Mouse (Mus musculus) neural tube, embryonic 12.5 days (tissue): ENCODE data around the gene Il17ra. TPM values are rescaled to one million over a fixed set of nuclear protein-coding genes. Genes with fewer than 3 reads are reported as not detected.

Experiments used
- ATAC-seq: fragments of 200-750 bp; cut with Nextera tagmentation; 2 replicates; pipeline ENCODE4 v1.8.0; 2017; ENCODE audit warnings: low read depth, mild to moderate bottlenecking, moderate TSS enrichment, moderate library complexity; ENCODE audit not compliant: low FRiP score
- H3K27ac ChIP-seq: fragments of 300-500 bp; sonication (generic); 2 replicates; pipeline ENCODE4 v1.5.1; 2016
- H3K27me3 ChIP-seq: fragments of 300-500 bp; sonication (generic); replicated peaks from 2 replicates; pipeline ENCODE4 v1.6.1; 2016; ENCODE audit warnings: mild to moderate bottlenecking
- H3K36me3 ChIP-seq: fragments of 300-500 bp; sonication (generic); 2 replicates; pipeline ENCODE4 v1.6.1; 2016; ENCODE audit warnings: mild to moderate bottlenecking
- H3K4me1 ChIP-seq: fragments of 300-500 bp; sonication (generic); 2 replicates; pipeline ENCODE4 v1.6.1; 2016
- H3K4me2 ChIP-seq: fragments of 300-500 bp; sonication (generic); replicated peaks from 2 replicates; pipeline ENCODE4 v1.6.1; 2016; ENCODE audit warnings: mild to moderate bottlenecking
- H3K4me3 ChIP-seq: fragments of 300-500 bp; sonication (generic); 2 replicates; pipeline ENCODE4 v1.5.1; 2016
- H3K9ac ChIP-seq: fragments of 300-500 bp; sonication (generic); 2 replicates; pipeline ENCODE4 v1.6.1; 2016; ENCODE audit warnings: mild to moderate bottlenecking
- H3K9me3 ChIP-seq: fragments of 300-500 bp; sonication (generic); 2 replicates; pipeline ENCODE4 v1.6.1; 2016; ENCODE audit warnings: mild to moderate bottlenecking
- WGBS: fragments of 180-500 bp; shearing (Covaris S2); methylation state at CpG from one replicate; pipeline ENCODE4 v1.1.7; 2016; 5-methylcytosine and 5-hydroxymethylcytosine counted together
- polyA plus RNA-seq: library from polyadenylated mRNA; unstranded; fragments of >200 nt; fragmentation: Nextera tagmentation; extraction: Ambion mirVana; gene quantifications from 2 replicates; pipeline ENCODE4 v1.2.1, GENCODE M21; 2016

The Il17ra gene
- polyA plus RNA-seq, 1 experiment from 2014 or later: 12.8 TPM

GRCm38 (mm10) chr6:120475288-120475687, 12.2 kb downstream of the Il17ra start:
- peaks cover 37% of the 10 kb centered on the region for H3K4me1 ChIP-seq
- no peak overlapping the region for H3K27ac ChIP-seq
- H3K27me3 ChIP-seq: no peaks in the 10 kb centered on the region
- peaks cover 13% of the 10 kb centered on the region for H3K36me3 ChIP-seq
- WGBS: 83% methylated on average over 8 of the region's 8 CpGs
- no peak overlapping the region for H3K4me3 ChIP-seq
- H3K9ac ChIP-seq: no peak overlapping the region
- H3K4me2 ChIP-seq: no peak overlapping the region
- no peak for ATAC-seq
- H3K9me3 ChIP-seq: no peaks in the 10 kb centered on the region

- Histone ChIP-seq H3K36me3 (peaks cover 30% of the 10 kb centered on the region), H3K27me3 (no peaks in the 10 kb centered on the region), H3K9me3 (no peaks in the 10 kb centered on the region), H3K4me2 (no peak overlapping the region), H3K9ac (no peak overlapping the region), H3K4me3 (no peak overlapping the region), H3K4me1 (peaks cover 2% of the 10 kb centered on the region; the same call in 1 of the 2 replicates), H3K27ac (no peak overlapping the region)
- no peak for ATAC-seq
- 86% methylated on average over 2 of the region's 2 CpGs for WGBS
Observed at GRCm38 (mm10) chr6:120479302-120479701, 16.3 kb downstream of the Il17ra start.

GRCm38 (mm10) chr6:120480361-120480760, 17.3 kb downstream of the Il17ra start:
- Histone ChIP-seq H3K9me3 (no peaks in the 10 kb centered on the region), H3K9ac (no peak overlapping the region), H3K4me1 (no peaks in the 10 kb centered on the region), H3K4me2 (no peak overlapping the region), H3K4me3 (no peak overlapping the region), H3K36me3 (peaks cover 30% of the 10 kb centered on the region), H3K27ac (no peak overlapping the region), H3K27me3 (no peaks in the 10 kb centered on the region)
- WGBS: 91% methylated on average over 5 of the region's 5 CpGs
- no peak for ATAC-seq

- no peak overlapping the region for H3K9ac ChIP-seq
- ATAC-seq: no peak
- no peak overlapping the region for H3K27ac ChIP-seq
- no peak overlapping the region for H3K4me3 ChIP-seq
- WGBS: 90% methylated on average over 6 of the region's 6 CpGs
- no peak overlapping the region for H3K4me2 ChIP-seq
- no peaks in the 10 kb centered on the region for H3K4me1 ChIP-seq
- no peaks in the 10 kb centered on the region for H3K9me3 ChIP-seq
- H3K27me3 ChIP-seq: no peaks in the 10 kb centered on the region
- peaks cover 30% of the 10 kb centered on the region for H3K36me3 ChIP-seq
Observed at GRCm38 (mm10) chr6:120481538-120481937, 18.5 kb downstream of the Il17ra start.

GRCm38 (mm10) chr6:120482021-120482420, 19.0 kb downstream of the Il17ra start:
- Histone ChIP-seq H3K9me3 (no peaks in the 10 kb centered on the region), H3K4me1 (no peaks in the 10 kb centered on the region), H3K27ac (no peak overlapping the region), H3K4me3 (no peak overlapping the region), H3K9ac (no peak overlapping the region), H3K4me2 (no peak overlapping the region), H3K27me3 (no peaks in the 10 kb centered on the region), H3K36me3 (peaks cover 30% of the 10 kb centered on the region)
- no peak for ATAC-seq
- WGBS: 90% methylated on average over 14 of the region's 14 CpGs

GRCm38 (mm10) chr6:120482756-120483155, 19.7 kb downstream of the Il17ra start:
- H3K27me3 ChIP-seq: no peaks in the 10 kb centered on the region
- H3K4me1 ChIP-seq: no peaks in the 10 kb centered on the region
- H3K27ac ChIP-seq: no peak overlapping the region
- H3K36me3 ChIP-seq: peaks cover 30% of the 10 kb centered on the region
- no peak overlapping the region for H3K9ac ChIP-seq
- no peak overlapping the region for H3K4me2 ChIP-seq
- ATAC-seq: no peak
- 43% methylated on average over 6 of the region's 6 CpGs for WGBS
- H3K9me3 ChIP-seq: no peaks in the 10 kb centered on the region
- H3K4me3 ChIP-seq: no peak overlapping the region

GRCm38 (mm10) chr6:120483211-120483626, 20.2 kb downstream of the Il17ra start:
- peak; percentile 39 for ATAC-seq
- no peaks in the 10 kb centered on the region for H3K4me1 ChIP-seq
- H3K9ac ChIP-seq: no peak overlapping the region
- no peak overlapping the region for H3K4me3 ChIP-seq
- no peak overlapping the region for H3K4me2 ChIP-seq
- H3K27ac ChIP-seq: no peak overlapping the region
- peaks cover 26% of the 10 kb centered on the region for H3K36me3 ChIP-seq
- WGBS: 37% methylated on average over 8 of the region's 8 CpGs
- H3K27me3 ChIP-seq: no peaks in the 10 kb centered on the region
- no peaks in the 10 kb centered on the region for H3K9me3 ChIP-seq

- Histone ChIP-seq H3K36me3 (peaks cover 18% of the 10 kb centered on the region), H3K27me3 (no peaks in the 10 kb centered on the region), H3K9ac (no peak overlapping the region), H3K4me3 (no peak overlapping the region), H3K27ac (no peak overlapping the region), H3K4me1 (peaks cover 6% of the 10 kb centered on the region), H3K4me2 (no peak overlapping the region), H3K9me3 (no peaks in the 10 kb centered on the region)
- ATAC-seq: no peak
- 89% methylated on average over 3 of the region's 3 CpGs for WGBS
Observed at GRCm38 (mm10) chr6:120485038-120485437, 22.0 kb downstream of the Il17ra start.

GRCm38 (mm10) chr6:120486051-120486510, 23.0 kb downstream of the Il17ra start:
- no peak overlapping the region for H3K4me3 ChIP-seq

GRCm38 (mm10) chr6:120488647-120489046, 25.6 kb downstream of the Il17ra start:
- Histone ChIP-seq H3K4me1 (peaks cover 40% of the 10 kb centered on the region), H3K4me3 (no peak overlapping the region), H3K9me3 (no peaks in the 10 kb centered on the region), H3K36me3 (no peaks in the 10 kb centered on the region), H3K4me2 (no peak overlapping the region), H3K27ac (no peak overlapping the region), H3K9ac (no peak overlapping the region), H3K27me3 (peaks cover 16% of the 10 kb centered on the region)
- WGBS: 80% methylated on average over 3 of the region's 3 CpGs
- ATAC-seq: no peak

More at GRCm38 (mm10) chr6:120486051-120486510, 23.0 kb downstream of the Il17ra start:
- Histone ChIP-seq H3K4me1 (peaks cover 15% of the 10 kb centered on the region), H3K9ac (no peak overlapping the region), H3K9me3 (no peaks in the 10 kb centered on the region), H3K27me3 (no peaks in the 10 kb centered on the region), H3K27ac (no peak overlapping the region), H3K36me3 (peaks cover 11% of the 10 kb centered on the region), H3K4me2 (no peak overlapping the region)
- WGBS: 69% methylated on average over 8 of the region's 8 CpGs
- ATAC-seq: no peak

- ATAC-seq: no peak
- Histone ChIP-seq H3K27me3 (peaks cover 16% of the 10 kb centered on the region), H3K27ac (no peak overlapping the region), H3K4me1 (peaks cover 43% of the 10 kb centered on the region), H3K4me2 (peak overlapping the region; percentile 86; the same call in 1 of the 2 replicates), H3K9ac (no peak overlapping the region), H3K4me3 (no peak overlapping the region), H3K9me3 (no peaks in the 10 kb centered on the region), H3K36me3 (no peaks in the 10 kb centered on the region)
- 57% methylated on average over 2 of the region's 2 CpGs for WGBS
Observed at GRCm38 (mm10) chr6:120489461-120489860, 26.4 kb downstream of the Il17ra start.

- ATAC-seq: no peak
- Histone ChIP-seq H3K9ac (no peak overlapping the region), H3K27ac (no peak overlapping the region), H3K9me3 (no peaks in the 10 kb centered on the region), H3K4me1 (peaks cover 46% of the 10 kb centered on the region), H3K4me3 (no peak overlapping the region), H3K36me3 (no peaks in the 10 kb centered on the region), H3K27me3 (peaks cover 19% of the 10 kb centered on the region), H3K4me2 (peak overlapping the region; percentile 86)
- WGBS: 46% methylated on average over 7 of the region's 7 CpGs
Observed at GRCm38 (mm10) chr6:120491064-120491463, 28.0 kb downstream of the Il17ra start.

GRCm38 (mm10) chr6:120491862-120492498, 28.9 kb downstream of the Il17ra start:
- Histone ChIP-seq H3K9me3 (no peaks in the 10 kb centered on the region), H3K36me3 (no peaks in the 10 kb centered on the region), H3K27me3 (peaks cover 19% of the 10 kb centered on the region), H3K9ac (peak overlapping the region; percentile 88), H3K27ac (no peak overlapping the region), H3K4me3 (peak overlapping the region; percentile 81), H3K4me2 (peak overlapping the region; percentile 86), H3K4me1 (peaks cover 52% of the 10 kb centered on the region)
- 12% methylated on average over 22 of the region's 22 CpGs for WGBS
- ATAC-seq: no peak
